Mouse (Mus musculus) embryonic facial prominence, embryonic 15.5 days (tissue): ENCODE measurements around the gene Cmtm2b. TPM values are rescaled to one million over a fixed set of nuclear protein-coding genes. Genes with fewer than 3 reads are reported as not detected.
A peak's percentile ranks its signal among the peaks of the same experiment; 100 is the strongest.

Experiments
- ATAC-seq: fragments of 200-750 bp; cut with Nextera tagmentation; 2 replicates; pipeline ENCODE4 v1.8.0; 2017; ENCODE audit warnings: low read depth, moderate TSS enrichment; ENCODE audit not compliant: insufficient number of reproducible peaks, low FRiP score, low TSS enrichment
- H3K27ac ChIP-seq: fragments of 300-500 bp; sonication (generic); replicated peaks from 2 replicates; pipeline ENCODE4 v1.5.1; 2015; ENCODE audit warnings: mild to moderate bottlenecking, inconsistent platforms
- H3K27me3 ChIP-seq: fragments of 300-500 bp; sonication (generic); 2 replicates; pipeline ENCODE4 v1.6.1; 2015; ENCODE audit warnings: inconsistent platforms
- H3K36me3 ChIP-seq: fragments of 300-500 bp; sonication (generic); 2 replicates; pipeline ENCODE4 v1.6.1; 2015; ENCODE audit warnings: mild to moderate bottlenecking, inconsistent platforms
- H3K4me1 ChIP-seq: fragments of 300-500 bp; sonication (generic); 2 replicates; pipeline ENCODE4 v1.6.1; 2015; ENCODE audit warnings: inconsistent platforms
- H3K4me2 ChIP-seq: fragments of 300-500 bp; sonication (generic); replicated peaks from 2 replicates; pipeline ENCODE4 v1.6.1; 2015; ENCODE audit warnings: mild to moderate bottlenecking, inconsistent platforms
- H3K4me3 ChIP-seq: fragments of 300-500 bp; sonication (generic); replicated peaks from 2 replicates; pipeline ENCODE4 v1.5.1; 2015; ENCODE audit warnings: mild to moderate bottlenecking, inconsistent platforms
- H3K9ac ChIP-seq: fragments of 300-500 bp; sonication (generic); 2 replicates; pipeline ENCODE4 v1.6.1; 2015; ENCODE audit warnings: inconsistent platforms
- H3K9me3 ChIP-seq: fragments of 300-500 bp; sonication (generic); replicated peaks from 2 replicates; pipeline ENCODE4 v1.6.1; 2016; ENCODE audit warnings: inconsistent platforms
- WGBS: fragments of 180-500 bp; shearing (Covaris S2); methylation state at CpG from one replicate; pipeline ENCODE4 v1.1.7; 2015; 5-methylcytosine and 5-hydroxymethylcytosine counted together
- polyA plus RNA-seq: library from polyadenylated mRNA; unstranded; fragments of >200 nt; fragmentation: Nextera tagmentation; extraction: Ambion mirVana; gene quantifications from 2 replicates; pipeline ENCODE4 v1.2.1, GENCODE M21; 2015

The Cmtm2b gene
- polyA plus RNA-seq, 1 experiment from 2014 or later = not detected

DNA sequence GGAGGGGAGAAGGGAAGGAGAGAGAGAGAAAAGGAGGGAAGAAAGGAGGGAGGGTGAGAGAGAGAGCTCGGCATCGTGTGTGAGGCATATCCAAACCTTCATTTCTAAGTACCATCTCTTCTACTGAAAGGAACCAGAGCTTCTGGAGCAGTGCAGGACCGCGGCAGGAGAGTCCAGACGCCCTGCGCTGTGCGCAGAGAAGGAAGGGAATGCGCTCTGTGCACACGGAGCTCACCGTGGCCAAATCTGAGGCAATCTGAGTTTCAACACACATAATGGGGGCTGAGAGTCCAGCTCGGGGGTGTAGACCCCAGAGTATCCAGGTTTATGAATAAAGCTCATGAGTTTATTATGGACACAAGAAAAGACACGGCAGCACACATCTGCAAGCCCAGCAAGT is 47.6 kb downstream of the Cmtm2b start:
- no peak overlapping the region for H3K4me3 ChIP-seq
- H3K27ac ChIP-seq = no peak overlapping the region
- 77% methylated on average over 12 of the region's 12 CpGs for WGBS
- no peak overlapping the region for H3K4me2 ChIP-seq
- no peak overlapping the region for H3K9ac ChIP-seq
- peaks cover 25% of the 10 kb centered on the region for H3K4me1 ChIP-seq
- no peaks in the 10 kb centered on the region for H3K27me3 ChIP-seq
- no peaks in the 10 kb centered on the region for H3K36me3 ChIP-seq
- ATAC-seq = no peak
- H3K9me3 ChIP-seq = no peaks in the 10 kb centered on the region

DNA sequence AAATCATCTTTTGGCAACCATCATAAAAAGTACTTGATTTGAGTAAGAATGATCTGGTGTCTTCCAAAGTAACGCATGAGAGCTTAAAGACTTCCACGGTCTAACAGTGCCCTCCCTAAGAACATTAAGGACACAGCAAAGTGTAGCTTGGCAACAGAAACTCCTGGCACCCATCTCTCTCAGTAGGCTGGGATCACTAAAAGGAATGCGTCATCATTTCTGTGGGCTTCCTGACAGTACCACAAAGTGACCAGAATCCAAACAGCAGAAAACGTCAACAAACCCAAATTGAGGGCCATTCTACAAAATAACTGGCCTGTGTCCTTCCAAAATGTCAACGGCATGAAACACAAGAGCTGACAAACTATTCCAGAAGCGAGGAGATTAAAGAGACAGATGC is 48.0 kb downstream of the Cmtm2b start:
- no peaks in the 10 kb centered on the region for H3K9me3 ChIP-seq
- no peak overlapping the region for H3K27ac ChIP-seq
- H3K9ac ChIP-seq = no peak overlapping the region
- no peak; the same call in 1 of the 2 replicates for ATAC-seq
- no peak overlapping the region for H3K4me2 ChIP-seq
- H3K4me1 ChIP-seq = peaks cover 29% of the 10 kb centered on the region
- no peak overlapping the region for H3K4me3 ChIP-seq
- H3K27me3 ChIP-seq = no peaks in the 10 kb centered on the region
- H3K36me3 ChIP-seq = no peaks in the 10 kb centered on the region
- WGBS = 72% methylated on average over 6 of the region's 6 CpGs

- H3K9ac ChIP-seq = no peak overlapping the region
- H3K4me3 ChIP-seq = no peak overlapping the region
- no peak overlapping the region for H3K27ac ChIP-seq
- 87% methylated on average over 6 of the region's 6 CpGs for WGBS
- no peaks in the 10 kb centered on the region for H3K9me3 ChIP-seq
- H3K4me1 ChIP-seq = peaks cover 39% of the 10 kb centered on the region
- H3K36me3 ChIP-seq = no peaks in the 10 kb centered on the region
- no peak overlapping the region for H3K4me2 ChIP-seq
- no peak for ATAC-seq
- no peaks in the 10 kb centered on the region for H3K27me3 ChIP-seq
Measured at GRCm38 (mm10) chr8:104371121-104371520, 49.1 kb downstream of the Cmtm2b start.

GRCm38 (mm10) chr8:104373779-104374178 is 51.7 kb downstream of the Cmtm2b start:
- Histone ChIP-seq H3K4me2 (no peak overlapping the region), H3K36me3 (no peaks in the 10 kb centered on the region), H3K27ac (no peak overlapping the region), H3K9me3 (no peaks in the 10 kb centered on the region), H3K27me3 (no peaks in the 10 kb centered on the region), H3K4me1 (peaks cover 40% of the 10 kb centered on the region), H3K9ac (no peak overlapping the region), H3K4me3 (no peak overlapping the region)
- WGBS = 77% methylated on average over 11 of the region's 11 CpGs
- ATAC-seq = no peak

DNA sequence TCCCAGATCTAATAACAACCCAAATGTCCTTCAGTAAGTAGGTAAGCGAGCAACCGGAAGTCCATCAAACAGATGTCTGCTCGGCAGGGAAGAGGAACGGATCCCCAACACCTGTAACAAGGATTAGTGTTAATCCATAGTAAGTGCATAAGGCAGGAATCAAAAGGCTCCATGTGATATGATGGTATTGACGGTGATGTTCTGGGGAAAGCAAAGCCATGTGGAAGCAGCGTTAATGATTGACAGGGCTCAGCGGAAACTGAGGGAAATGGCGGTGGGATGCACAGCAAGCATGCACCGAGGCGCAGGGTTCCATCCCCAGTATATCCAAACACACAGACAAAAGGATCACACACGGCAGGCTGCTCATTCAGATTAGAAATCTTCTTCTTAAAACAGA is 52.2 kb downstream of the Cmtm2b start:
- Histone ChIP-seq H3K27ac (no peak overlapping the region), H3K4me3 (no peak overlapping the region), H3K4me1 (peaks cover 39% of the 10 kb centered on the region), H3K36me3 (no peaks in the 10 kb centered on the region), H3K9me3 (no peaks in the 10 kb centered on the region), H3K4me2 (no peak overlapping the region), H3K27me3 (no peaks in the 10 kb centered on the region), H3K9ac (no peak overlapping the region)
- no peak for ATAC-seq
- WGBS = 55% methylated on average over 11 of the region's 11 CpGs

DNA sequence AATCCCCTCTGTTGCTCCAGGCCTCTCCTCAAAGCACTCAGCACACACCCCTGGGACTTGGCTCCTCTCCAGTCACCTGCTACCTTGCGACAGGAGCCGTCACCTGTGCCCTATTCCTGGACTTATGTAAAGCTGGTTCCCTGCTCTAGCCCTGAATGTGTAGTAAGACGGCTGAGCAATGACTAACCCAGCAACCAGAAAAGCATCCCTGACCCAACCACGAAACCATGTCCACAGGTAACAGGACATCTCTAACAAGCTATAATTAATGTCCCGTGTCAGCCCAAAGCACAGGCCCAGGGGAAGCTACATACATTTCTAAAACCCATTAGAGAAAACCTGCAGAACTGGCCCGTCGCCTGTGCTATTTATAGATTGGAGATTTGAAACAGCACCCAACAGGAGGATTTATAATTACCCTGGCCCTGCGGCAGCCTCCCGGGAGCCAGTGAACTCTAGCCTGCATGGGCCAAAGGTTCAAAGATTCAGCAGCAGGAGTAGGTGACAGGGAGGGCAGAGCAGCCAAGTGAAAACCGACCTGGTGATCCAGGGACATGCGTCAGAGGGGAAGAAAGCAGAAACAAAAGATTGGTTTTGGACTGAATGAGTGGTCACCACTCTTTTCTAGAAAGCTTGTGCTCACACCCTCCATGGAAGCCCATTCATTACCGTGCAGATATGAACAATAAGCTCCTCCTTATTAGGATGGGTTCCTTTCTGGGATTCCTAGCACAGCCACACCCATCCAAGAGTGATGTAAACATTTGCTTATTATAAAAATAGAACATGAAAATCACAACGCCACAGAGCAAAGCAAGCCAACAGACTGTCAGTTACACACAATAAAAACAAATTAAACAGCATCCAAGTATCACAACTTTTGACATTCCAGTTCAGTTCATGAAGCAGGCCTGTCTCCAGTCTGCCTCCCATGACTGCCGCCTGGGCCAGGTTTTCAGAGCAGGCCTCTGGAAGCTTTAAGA is 53.1 kb downstream of the Cmtm2b start:
- Histone ChIP-seq H3K27me3 (no peaks in the 10 kb centered on the region), H3K9me3 (no peaks in the 10 kb centered on the region), H3K4me3 (no peak overlapping the region), H3K9ac (no peak overlapping the region), H3K27ac (peak overlapping the region; percentile 73), H3K4me1 (peaks cover 30% of the 10 kb centered on the region), H3K36me3 (no peaks in the 10 kb centered on the region), H3K4me2 (0 out of 2 replicates have a peak overlapping the region, but pooled peaks have one; percentile 4)
- peak; percentile 52 for ATAC-seq
- WGBS = 41% methylated on average over 14 of the region's 14 CpGs

GRCm38 (mm10) chr8:104375959-104376358 is 53.9 kb downstream of the Cmtm2b start:
- Histone ChIP-seq H3K36me3 (no peaks in the 10 kb centered on the region), H3K4me2 (no peak overlapping the region), H3K27me3 (no peaks in the 10 kb centered on the region), H3K9ac (no peak overlapping the region), H3K27ac (peak overlapping the region; percentile 73), H3K4me3 (no peak overlapping the region), H3K9me3 (no peaks in the 10 kb centered on the region), H3K4me1 (peaks cover 29% of the 10 kb centered on the region)
- WGBS = 68% methylated on average over 5 of the region's 5 CpGs
- no peak for ATAC-seq

DNA sequence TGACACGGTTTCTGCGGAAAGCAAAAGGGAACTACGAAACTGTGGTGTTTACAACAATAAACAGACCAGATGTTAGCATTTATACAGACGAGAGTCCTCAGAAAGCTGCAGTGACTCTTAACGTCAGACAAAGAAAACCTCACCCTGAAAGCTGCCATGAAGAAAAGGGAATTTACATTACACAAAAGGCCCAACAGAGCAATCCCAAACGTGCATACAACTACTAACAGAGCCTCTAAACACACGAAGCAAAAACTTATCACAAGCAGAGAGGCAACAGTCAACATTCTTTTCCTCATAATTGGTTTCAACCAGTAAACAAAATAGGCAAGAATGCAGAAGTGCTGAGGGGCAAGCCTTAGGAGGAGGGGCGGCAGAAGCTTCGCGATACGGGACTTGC is 54.6 kb downstream of the Cmtm2b start:
- Histone ChIP-seq H3K36me3 (no peaks in the 10 kb centered on the region), H3K27me3 (no peaks in the 10 kb centered on the region), H3K27ac (peak overlapping the region; percentile 12; the same call in 1 of the 2 replicates), H3K9ac (no peak overlapping the region), H3K4me2 (no peak overlapping the region), H3K9me3 (no peaks in the 10 kb centered on the region), H3K4me3 (no peak overlapping the region), H3K4me1 (peaks cover 32% of the 10 kb centered on the region)
- no peak for ATAC-seq
- WGBS = 36% methylated on average over 11 of the region's 11 CpGs

GRCm38 (mm10) chr8:104379301-104379836 is 57.3 kb downstream of the Cmtm2b start:
- 46% methylated on average over 10 of the region's 10 CpGs for WGBS
- no peaks in the 10 kb centered on the region for H3K27me3 ChIP-seq
- H3K9me3 ChIP-seq = no peaks in the 10 kb centered on the region
- no peak overlapping the region for H3K4me3 ChIP-seq
- no peak overlapping the region for H3K9ac ChIP-seq
- peaks cover 48% of the 10 kb centered on the region for H3K4me1 ChIP-seq
- ATAC-seq = no peak
- H3K4me2 ChIP-seq = no peak overlapping the region
- H3K36me3 ChIP-seq = no peaks in the 10 kb centered on the region
- no peak overlapping the region for H3K27ac ChIP-seq

- Histone ChIP-seq H3K27ac (no peak overlapping the region), H3K4me1 (peaks cover 44% of the 10 kb centered on the region), H3K9ac (no peak overlapping the region), H3K36me3 (no peaks in the 10 kb centered on the region), H3K4me2 (no peak overlapping the region), H3K4me3 (no peak overlapping the region), H3K9me3 (no peaks in the 10 kb centered on the region), H3K27me3 (no peaks in the 10 kb centered on the region)
- no peak for ATAC-seq
- 85% methylated on average over 7 of the region's 7 CpGs for WGBS
Measured at GRCm38 (mm10) chr8:104380269-104380668, 58.2 kb downstream of the Cmtm2b start.
